Mouse (Mus musculus) spleen, adult 18-20 months (tissue): Measurements from ENCODE around the gene Bean1.
A peak's percentile ranks its signal among the peaks of the same experiment; 100 is the strongest.
"Not testable (repeated sequence)": the region's sequence is repeated elsewhere in the genome, so short reads cannot be mapped to it uniquely, and the experiment has no call there.

ENCODE experiments used
- DNase-seq, 2 experiments: peaks; one replicate each; pipeline ENCODE4 v3.0.0; 2022; ENCODE audit warnings: mixed read lengths in 2 of 2

Bean1 gene

GRCm38 (mm10) chr8:104247054-104247907, 77.0 kb downstream of the Bean1 start:
- peak; percentile 81 to 84 for DNase-seq

GRCm38 (mm10) chr8:104247908-104248275, 77.7 kb downstream of the Bean1 start:
- peak in 1 of 2 experiments; percentile 35 for DNase-seq

- peak; percentile 74 to 77 for DNase-seq
Measured at GRCm38 (mm10) chr8:104248276-104248675, 78.0 kb downstream of the Bean1 start, which contains the start of gene Tk2. TSS of gene Tk2 (minus strand) at chr8:104248558.

- DNase-seq, result no peak
Measured at GRCm38 (mm10) chr8:104249442-104249996, 79.3 kb downstream of the Bean1 start.

- DNase-seq, result peak; percentile 79 to 89
Measured at GRCm38 (mm10) chr8:104250439-104251367, 80.5 kb downstream of the Bean1 start, which contains the start of gene Cklf. TSS of gene Cklf (plus strand) at chr8:104250861.

GRCm38 (mm10) chr8:104251461-104251860, 81.2 kb downstream of the Bean1 start:
- no peak for DNase-seq

GRCm38 (mm10) chr8:104253016-104253415, 82.8 kb downstream of the Bean1 start:
- DNase-seq, result peak in 1 of 2 experiments; percentile 57

GRCm38 (mm10) chr8:104261802-104262201, 91.6 kb downstream of the Bean1 start:
- DNase-seq, result not testable (repeated sequence)

- not testable (repeated sequence) for DNase-seq
Measured at GRCm38 (mm10) chr8:104264271-104264935, 94.2 kb downstream of the Bean1 start.

- DNase-seq, result no peak
Measured at GRCm38 (mm10) chr8:104268368-104268767, 98.1 kb downstream of the Bean1 start.
